Mouse (Mus musculus) left cerebral cortex, adult 18-20 months (tissue): Measurements from ENCODE around the gene Rbak. TPM values are rescaled to one million over a fixed set of nuclear protein-coding genes. Genes with fewer than 3 reads are reported as not detected.
A peak's percentile ranks its signal among the peaks of the same experiment; 100 is the strongest.
"Not testable (repeated sequence)": the region's sequence is repeated elsewhere in the genome, so short reads cannot be mapped to it uniquely, and the experiment has no call there.

ENCODE experiments used
- DNase-seq, 2 experiments: peaks; one replicate each; pipeline ENCODE4 v3.0.0; 2021 to 2022; ENCODE audit warnings: low spot score in 2 of 2, mixed read lengths in 1 of 2
- long read RNA-seq, 2 experiments: library from polyadenylated mRNA; stranded (forward); transcript quantifications; one replicate each; pipeline ENCODE4 v2.0.0; 2021
- total RNA-seq, 2 experiments: library from RNA; stranded (reverse); gene quantifications; 2 replicates each; pipeline ENCODE4 v1.2.3; 2021

The Rbak gene
- total RNA-seq: 10 to 100 TPM; 11.8 to 13.6 TPM
- long read RNA-seq, experiment 1, partial matches to known transcripts: 1 of 10 reads
- long read RNA-seq, experiment 1, other reads (novel, unspliced or antisense): 4 of 10 reads
- long read RNA-seq, experiment 2, transcript Rbak-201 (5 exons, 3,335 nt): major isoform, 7 of 13 reads
- long read RNA-seq, experiment 2, partial matches to known transcripts: 0 of 13 reads
- long read RNA-seq, experiment 2, other reads (novel, unspliced or antisense): 5 of 13 reads

GRCm38 (mm10) chr5:143180255-143181076, at the start of gene Rbak, which contains the start of gene Spdye4b:
Gene Rbak (minus strand): TSS chr5:143180775.
Gene Spdye4b (plus strand): TSS chr5:143181017.
- DNase-seq: peak; percentile 94 to 96

GRCm38 (mm10) chr5:143226790-143227189, 46.2 kb upstream of the Rbak start, which contains the start of gene Spdye4a:
Gene Spdye4a (minus strand): TSS chr5:143226890.
- DNase-seq: no peak

- DNase-seq: no peak
Observed at GRCm38 (mm10) chr5:143222287-143222686, 41.7 kb upstream of the Rbak start.

DNA sequence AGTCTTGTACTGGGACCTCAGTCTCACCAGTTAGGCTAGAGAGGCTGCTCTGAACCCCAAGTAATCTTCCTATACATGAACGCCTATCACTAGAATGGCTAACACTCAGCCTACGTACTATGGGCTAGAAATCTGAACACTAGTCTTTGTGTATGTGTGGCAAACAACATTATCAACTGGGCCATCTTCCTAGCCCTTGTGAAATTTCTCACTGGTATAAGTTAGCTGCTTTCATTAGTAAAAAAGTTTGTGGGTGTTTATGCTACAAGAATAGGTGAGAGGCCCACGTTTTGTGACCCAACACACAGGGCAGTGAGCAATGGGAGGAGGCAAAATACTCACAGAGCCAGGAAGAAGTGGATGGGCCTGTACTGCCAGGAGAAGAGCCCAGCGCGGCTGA, 40.4 kb upstream of the Rbak start:
- DNase-seq: no peak

- no peak for DNase-seq
Observed at GRCm38 (mm10) chr5:143213832-143214231, 33.3 kb upstream of the Rbak start.

DNA sequence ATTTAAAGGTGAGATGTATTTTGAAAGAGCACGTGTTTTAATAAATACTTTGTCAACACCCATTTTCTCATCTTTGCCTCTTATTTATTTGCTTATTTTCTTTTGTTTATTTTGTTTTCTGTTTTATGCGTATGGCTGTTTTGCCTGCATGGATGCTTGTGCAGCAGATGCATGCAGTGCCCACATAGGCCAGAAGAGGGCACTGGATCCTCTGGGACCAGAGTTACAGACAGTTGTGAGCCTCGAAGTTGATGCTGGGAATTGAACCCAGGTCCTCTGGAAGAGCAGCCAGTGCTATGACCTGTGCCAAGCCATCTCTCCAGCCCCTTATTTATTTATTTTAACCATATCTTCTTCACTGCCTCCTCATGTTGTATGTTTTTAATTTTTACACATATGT, 24.4 kb upstream of the Rbak start:
- no peak for DNase-seq

- no peak for DNase-seq
Observed at GRCm38 (mm10) chr5:143196506-143196905, 15.9 kb upstream of the Rbak start.

DNA sequence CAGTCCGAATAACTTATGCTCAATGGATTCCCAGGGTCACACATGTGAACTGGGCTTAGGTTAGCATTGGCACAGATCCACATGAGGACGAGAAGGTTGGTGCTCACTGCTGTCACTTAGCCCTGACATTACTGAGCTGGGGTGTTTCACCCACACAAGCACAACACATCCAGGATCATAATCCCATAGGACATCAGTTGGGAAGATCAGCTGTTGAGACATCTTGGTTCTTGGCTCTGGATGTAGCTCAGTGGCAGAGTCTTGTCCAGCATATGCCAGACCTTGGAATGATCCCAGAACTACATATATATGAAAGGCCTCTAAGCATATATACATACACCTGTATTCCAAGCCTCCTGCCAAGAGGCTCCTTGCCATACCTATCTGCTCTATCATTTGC, 14.6 kb upstream of the Rbak start:
- DNase-seq: no peak

- DNase-seq: not testable (repeated sequence)
Observed at GRCm38 (mm10) chr5:143194747-143195146, 14.2 kb upstream of the Rbak start.

DNA sequence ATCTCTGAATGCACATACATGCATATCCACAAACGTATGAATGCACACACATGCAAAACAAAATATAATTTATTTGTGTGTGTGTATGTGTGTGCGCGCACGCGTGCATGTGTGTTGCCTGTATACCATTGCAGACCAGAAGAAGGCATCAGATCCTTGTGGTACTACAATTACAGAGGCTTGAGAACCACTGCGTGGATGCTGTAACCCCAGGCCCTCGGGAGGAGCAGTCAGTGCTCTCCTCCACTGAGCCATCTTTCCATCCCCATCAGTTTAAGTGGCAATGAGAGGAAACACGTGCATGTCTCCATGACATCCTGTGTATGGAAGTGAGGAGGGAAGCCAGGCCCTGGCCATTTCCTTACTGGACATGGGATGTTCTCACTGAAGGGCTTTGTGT, 12.2 kb upstream of the Rbak start:
- DNase-seq: no peak

DNA sequence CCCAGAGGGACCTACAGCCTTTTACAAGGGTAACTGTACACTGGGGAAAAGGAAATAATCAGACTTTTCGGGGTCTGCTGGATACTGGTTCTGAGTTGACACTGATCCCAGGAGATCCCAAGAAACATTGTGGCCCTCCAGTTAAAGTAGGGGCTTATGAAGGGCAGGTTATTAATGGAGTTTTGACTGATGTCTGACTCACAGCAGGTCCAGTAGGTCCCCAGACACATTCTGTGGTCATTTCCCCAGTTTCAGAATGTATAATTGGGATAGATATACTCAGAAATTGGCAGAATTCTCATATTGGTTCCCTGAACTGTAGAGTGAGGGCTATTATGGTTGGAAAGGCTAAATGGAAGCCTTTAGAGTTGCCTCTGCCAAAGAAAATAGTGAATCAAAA, 7.4 kb upstream of the Rbak start:
- not testable (repeated sequence) for DNase-seq

DNA sequence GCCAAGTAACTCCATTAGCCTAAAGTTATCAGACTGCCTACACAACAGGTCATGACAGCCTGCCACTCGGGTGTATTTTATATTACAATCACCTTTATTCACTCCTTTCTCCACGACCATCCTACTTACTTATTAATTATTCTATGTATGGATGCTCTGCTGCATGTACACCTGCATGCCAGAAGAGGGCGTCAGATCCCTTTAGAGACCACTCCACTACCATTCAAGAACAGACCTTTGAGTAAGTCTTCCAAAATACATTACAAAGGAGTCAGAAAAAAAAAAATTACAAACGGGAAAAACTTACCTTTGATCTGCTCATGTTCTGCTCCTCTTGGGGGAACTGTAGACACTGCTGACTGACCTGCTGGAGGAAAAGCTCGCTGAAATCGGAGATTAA, 1.4 kb downstream of the Rbak start:
- DNase-seq: no peak

DNA sequence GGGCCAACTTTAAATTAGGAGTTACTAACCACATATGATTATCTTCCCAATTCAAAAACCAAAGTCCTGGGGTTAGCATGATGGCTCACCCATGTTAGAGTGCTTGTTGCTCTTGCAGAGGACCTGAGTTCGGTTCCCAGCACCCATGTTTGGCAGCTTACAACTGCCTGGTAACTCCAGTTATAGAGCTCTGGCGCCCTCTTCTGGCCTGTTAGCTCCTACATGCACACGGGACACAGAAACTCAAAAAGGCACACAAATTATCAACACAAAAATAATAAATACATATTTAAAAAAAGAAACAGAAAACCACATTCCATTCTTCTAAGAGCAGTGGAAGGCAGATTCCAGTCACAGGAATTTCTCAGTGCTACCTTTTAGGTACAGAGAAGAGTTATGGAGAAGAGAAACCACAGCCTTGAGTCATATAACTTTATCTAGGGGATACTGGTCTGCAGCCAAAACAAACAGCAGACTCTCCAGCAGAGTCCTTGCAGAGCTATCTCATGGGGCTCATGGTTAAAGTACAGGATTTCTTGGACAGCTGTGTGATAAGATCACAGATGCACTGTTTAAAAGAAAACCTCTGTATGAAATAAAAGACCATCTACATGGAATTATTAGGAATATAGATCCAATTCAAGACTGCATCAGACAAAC, 2.9 kb downstream of the Rbak start:
- no peak for DNase-seq

- DNase-seq: no peak
Observed at GRCm38 (mm10) chr5:143175970-143176369, 4.6 kb downstream of the Rbak start.

DNA sequence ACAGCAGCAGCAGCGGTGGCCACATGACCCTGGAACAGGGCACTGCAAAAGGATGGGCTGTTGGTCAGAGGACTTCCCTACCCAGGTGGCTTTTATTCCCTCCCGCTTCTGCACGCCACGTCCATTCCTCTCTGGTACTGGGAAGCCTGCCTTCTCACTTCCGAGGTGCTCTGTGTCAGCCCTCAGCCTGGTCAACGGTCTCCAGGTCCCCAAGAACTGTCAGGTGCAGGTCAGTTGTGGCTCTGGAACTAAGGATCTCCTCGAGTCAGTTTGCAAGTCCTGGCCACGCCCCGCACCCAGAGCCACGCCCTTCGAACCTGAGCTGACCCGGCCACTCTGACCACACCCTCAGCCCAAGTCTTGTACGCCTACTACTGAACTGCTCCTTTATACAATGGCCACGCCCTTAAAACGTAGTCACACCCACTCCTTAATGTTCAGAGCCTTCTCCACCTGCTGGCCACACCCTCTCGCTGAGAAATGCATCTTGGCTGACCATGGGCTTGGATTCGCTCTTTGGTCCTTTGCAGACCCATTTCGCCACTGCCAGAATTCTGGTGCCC, 15.0 kb downstream of the Rbak start:
- DNase-seq: no peak

DNA sequence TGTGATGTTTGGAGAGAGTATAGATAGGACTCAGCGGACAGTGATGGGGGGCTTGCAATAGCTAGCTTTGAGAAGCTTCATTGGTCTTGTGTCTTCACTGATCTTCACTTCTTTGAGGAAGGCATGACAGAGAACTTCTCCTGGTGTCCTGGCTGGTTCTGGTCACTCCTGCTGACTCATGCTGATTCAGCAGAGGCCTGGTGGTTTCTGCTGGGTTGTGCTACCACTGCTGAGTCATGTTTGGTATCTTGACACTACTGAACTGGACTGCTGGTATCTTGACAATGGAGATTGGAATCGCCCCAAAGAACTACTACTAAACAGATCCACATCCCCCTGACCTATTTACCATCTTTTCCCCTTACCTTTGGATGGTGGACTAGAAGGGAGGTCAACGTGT, 25.0 kb downstream of the Rbak start:
- no peak for DNase-seq

DNA sequence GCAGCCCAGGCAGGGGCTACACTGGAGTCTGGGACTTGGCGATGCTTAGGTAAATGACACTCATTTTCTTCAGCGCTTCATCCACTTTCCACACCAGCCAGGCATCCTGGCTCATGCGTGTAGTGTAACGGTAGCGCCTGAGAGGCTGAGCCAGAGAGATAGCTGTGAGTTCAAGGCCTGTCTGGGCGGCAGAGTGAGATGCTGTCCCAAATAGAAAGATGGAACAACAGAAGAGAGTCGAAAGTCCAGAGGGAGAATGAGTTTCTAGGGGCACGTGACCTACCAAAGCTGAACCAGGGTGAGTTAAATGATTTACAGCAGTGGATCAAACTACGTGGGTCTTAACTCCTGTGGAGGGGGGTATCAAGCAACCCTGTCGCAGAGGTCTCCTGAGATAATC, 26.8 kb downstream of the Rbak start:
- DNase-seq: no peak

DNA sequence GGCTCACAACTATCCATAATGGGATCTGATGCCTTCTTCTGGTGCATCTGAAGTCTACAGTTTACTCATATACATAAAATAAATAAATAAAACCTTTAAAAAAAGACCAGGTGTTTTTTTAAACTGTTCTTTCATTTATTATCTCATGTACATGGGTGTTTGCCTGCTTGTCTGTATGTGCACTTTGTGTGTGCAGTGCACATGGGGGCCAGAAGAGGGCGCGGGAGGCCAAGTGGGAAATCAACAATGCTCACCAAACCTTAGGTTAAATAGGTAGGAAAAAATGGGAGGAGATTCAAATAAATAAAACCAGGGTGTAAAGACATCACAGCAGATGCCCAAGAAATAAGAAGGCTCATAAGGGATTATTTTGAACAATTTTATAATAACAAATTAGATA, 30.5 kb downstream of the Rbak start:
- DNase-seq: no peak

DNA sequence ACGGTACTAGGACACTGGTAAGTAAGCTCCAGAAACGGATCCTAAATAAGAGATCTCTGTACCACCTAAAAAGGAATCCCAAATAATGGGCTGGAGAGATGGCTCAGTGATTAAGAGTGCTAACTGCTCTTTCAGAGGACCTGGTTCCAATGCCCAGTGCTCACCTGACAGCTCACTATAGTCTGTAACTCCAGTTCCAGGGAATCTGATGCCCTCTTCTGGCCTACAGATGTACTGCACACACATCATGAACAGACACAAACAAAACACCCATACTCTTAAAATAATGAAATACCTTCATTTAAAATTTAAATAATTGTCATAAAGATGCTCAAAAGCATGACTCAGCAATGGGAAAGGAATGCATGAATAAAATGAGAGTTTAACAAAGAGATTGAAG, 31.0 kb downstream of the Rbak start:
- no peak for DNase-seq

- DNase-seq: no peak
Observed at GRCm38 (mm10) chr5:143148661-143149060, 31.9 kb downstream of the Rbak start.

GRCm38 (mm10) chr5:143147481-143147880, 33.1 kb downstream of the Rbak start, which contains the start of gene Olfr718-ps1:
Gene Olfr718-ps1 (minus strand): TSS chr5:143147581.
- DNase-seq: no peak

DNA sequence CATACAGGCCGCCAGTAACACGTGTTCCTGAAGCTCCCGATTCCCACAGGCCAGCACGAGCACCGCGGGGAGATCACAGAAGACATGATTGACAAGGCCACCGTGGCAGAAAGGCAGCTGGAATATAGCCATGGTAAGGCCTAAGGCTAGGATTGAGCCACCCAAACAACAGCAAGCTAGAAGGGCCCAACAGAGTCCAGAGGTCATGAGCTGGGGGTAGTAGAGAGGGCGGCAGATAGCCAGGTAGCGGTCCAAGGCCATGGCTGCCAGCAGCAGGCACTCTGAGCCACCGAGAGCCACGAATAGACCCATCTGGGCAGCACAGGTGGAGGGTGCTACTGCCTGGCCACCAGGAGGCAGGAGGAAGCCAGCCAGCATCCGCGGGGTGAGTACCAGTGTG, 43.0 kb downstream of the Rbak start:
- DNase-seq: no peak
